Mouse (Mus musculus): ENCODE data around the gene Ifrd2. TPM values are rescaled to one million over a fixed set of nuclear protein-coding genes. Genes with fewer than 3 reads are reported as not detected.

Ifrd2 gene
- total RNA-seq (2021), result 10 to 100 TPM; 48.4 to 51.2 TPM

DNA sequence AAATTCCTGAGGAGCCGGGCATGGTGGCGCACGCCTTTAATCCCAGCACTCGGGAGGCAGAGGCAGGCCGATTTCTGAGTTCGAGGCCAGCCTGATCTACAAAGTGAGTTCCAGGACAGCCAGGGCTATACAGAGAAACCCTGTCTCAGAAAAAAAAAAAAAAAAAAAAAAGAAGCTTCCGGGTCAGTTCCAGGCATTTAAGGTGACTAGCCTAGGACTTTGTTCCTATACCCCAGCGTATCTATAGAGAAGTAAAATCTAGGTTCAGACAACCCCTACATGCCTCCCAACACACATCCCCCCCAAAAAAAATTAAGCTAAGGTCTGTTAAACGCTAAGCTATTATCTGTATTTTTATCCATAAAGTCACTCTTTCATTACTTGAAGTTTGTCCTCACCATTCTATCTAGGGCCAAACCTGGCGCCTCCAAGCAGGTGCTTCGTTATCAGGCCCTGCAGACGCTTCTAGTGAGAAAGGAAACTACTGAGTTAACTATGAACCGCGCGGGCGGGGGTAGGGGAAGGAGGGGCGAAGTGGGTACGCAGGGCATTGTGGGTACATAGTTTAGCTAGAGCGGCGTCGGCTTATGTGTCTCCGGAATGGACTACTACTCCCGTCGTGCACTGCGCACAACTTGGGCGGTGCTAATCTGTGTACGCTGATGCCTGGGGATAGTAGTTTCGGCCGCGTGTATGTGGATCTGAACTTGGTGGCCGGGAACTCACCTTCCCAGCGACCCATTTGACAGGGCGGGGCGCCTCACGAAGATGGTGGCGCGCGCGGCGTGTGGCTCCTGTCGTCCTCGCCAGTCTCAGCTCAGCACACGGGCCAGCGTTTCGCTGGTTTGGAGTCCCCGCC lies at the start of gene Ifrd2:
Gene Ifrd2, plus strand, starts transcription at position 669 of the 859 bp plus-strand sequence.
- intact Hi-C loops (cut with DNase I), result no loop called here
- peak; percentile 89 to 94 for DNase-seq

GRCm38 (mm10) chr9:107538231-107538630 lies 49.2 kb upstream of the Ifrd2 start:
- no peak for DNase-seq
- intact Hi-C loops (cut with DNase I), result loop anchor here (10.0 kb wide), 1 partner anchor 643 kb away; the partner anchor contains the start of gene Manf

DNA sequence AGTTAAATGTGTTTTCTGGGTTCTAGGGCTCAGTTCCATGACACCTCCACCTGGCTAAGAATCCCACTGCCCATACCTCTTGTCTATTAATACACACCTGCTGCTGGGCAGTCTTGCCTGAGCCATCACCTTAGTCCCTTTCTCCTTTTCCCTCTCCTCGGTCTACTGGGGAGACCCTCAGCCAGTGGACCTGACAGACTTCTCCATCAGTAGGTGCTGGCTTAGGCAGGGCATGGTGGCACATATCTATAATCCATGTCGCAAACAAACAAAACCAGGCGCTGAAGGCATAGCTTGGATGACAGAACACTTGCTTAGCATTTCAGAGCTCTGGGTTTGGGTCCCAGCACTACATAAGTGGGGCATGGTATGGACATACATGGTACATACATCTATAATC lies 48.7 kb upstream of the Ifrd2 start:
- no peak for DNase-seq
- intact Hi-C loops (cut with DNase I), result loop anchor here (10.0 kb wide), 1 partner anchor 644 kb away; the partner anchor contains the start of gene Manf

DNA sequence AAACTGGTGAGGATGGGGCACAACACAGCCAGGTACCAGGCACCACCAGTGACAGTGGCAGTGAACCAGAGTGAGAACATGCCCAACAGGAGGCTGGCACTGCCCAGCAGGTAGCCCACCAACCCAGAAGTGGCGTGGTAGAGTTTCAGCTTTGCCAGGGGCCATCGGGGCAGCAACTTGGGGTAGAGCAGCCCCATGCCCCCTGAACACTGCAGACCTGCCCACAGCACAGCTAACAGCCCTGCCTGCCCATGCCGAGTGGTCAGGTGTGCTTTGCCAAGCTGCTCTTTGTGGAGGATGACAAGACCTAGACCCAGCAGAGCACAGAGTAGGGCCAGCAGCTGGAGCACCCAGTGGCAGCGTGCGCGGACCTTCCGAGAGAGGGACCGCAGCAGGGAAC lies 47.5 kb upstream of the Ifrd2 start:
- intact Hi-C loops (cut with DNase I), result loop anchor here (10.0 kb wide), 1 partner anchor 645 kb away; the partner anchor contains the start of gene Manf
- DNase-seq, result no peak

DNA sequence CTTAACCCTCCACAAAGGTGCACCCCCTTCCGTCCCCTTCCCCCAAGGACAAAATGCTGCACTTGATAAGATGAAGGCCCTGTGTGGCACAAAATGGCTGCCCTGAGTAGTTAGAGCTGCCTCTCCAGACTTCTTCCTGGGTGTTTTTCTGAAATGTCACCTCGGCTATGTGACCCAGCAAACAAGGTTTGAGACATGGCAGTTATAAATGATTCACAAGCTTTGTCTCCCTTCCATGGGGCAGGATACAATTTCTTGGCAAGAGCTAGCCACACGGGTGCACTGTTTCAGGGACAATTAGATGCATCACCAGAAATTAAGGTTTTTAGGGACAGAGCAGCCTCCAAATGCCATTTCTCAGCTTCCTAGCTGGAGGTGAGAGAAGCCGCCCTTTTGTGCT lies 47.0 kb upstream of the Ifrd2 start:
- no peak for DNase-seq
- intact Hi-C loops (cut with DNase I), result no loop called here

DNA sequence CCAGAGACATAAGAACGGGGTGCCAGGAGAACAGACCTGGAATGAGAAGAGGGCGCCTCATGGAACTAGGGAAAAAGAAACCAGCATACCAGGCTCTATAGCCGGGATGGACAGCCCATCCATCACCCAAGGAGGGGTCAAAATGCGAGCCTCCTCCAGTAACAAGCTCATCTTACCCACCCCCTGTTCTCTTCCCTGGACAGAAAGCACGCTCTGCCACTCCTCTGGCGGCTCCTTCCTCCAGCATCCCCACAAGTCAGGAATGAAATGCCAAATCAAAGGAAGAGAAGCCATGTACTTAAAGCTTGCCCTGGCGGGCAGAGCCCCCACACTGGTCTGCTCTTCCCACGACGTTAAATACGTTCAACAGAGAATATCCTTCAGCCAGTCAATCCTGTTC lies 46.4 kb upstream of the Ifrd2 start:
- no peak for DNase-seq
- intact Hi-C loops (cut with DNase I), result no loop called here

- intact Hi-C loops (cut with DNase I), result no loop called here
- peak; percentile 93 to 96 for DNase-seq
These were observed 45.7 kb upstream of the Ifrd2 start, which contains the start of the genes Cyb561d2 and Nprl2 for GRCm38 (mm10) chr9:107541474-107542351. TSS of gene Cyb561d2 (minus strand) at chr9:107542193. TSS of gene Nprl2 (plus strand) at chr9:107542226.

GRCm38 (mm10) chr9:107542352-107542686 lies 45.1 kb upstream of the Ifrd2 start:
- intact Hi-C loops (cut with DNase I), result no loop called here
- DNase-seq, result no peak

GRCm38 (mm10) chr9:107542721-107543120 lies 44.7 kb upstream of the Ifrd2 start:
- no peak for DNase-seq
- intact Hi-C loops (cut with DNase I), result no loop called here

DNA sequence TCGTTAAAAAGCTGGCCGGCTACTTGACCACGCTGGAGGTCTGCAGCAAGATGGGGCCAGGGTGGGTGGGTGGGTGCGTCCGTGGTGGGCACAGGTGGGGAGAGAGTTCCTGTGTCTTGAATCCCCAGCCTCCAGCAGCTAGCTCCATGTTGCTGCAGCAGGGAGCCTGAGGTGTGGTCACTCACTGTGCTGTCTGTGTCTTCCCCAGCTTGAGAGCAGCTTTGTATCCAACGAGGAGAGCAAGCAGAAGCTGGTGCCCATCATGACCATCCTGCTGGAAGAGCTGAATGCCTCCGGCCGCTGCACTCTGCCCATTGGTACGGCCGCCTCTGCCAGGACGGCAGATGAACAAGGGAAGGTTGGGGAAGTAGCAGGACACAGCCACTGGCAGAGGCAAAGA lies 44.1 kb upstream of the Ifrd2 start:
- no peak for DNase-seq
- intact Hi-C loops (cut with DNase I), result no loop called here

DNA sequence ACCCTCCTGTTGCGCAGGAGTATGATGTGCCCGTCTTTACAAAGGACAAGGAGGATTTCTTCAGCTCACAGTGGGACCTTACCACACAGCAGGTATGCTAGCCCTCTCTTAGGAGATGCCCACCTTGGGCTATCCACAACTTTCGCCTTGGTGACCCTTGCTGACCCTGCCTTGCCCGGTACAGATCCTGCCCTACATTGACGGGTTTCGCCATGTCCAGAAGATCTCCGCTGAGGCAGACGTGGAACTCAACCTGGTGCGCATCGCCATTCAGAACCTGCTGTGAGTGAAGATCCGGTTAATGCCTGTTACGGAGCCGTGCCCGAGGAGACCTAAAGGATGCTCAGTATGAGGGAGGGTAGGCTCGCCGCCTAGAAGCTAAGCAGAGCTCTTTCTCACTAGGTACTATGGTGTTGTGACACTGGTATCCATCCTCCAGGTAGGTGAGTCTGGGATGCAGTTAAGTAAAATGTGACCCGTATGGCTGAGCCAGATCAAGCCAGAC lies 43.2 kb upstream of the Ifrd2 start:
- intact Hi-C loops (cut with DNase I), result no loop called here
- DNase-seq, result no peak

GRCm38 (mm10) chr9:107544729-107545128 lies 42.7 kb upstream of the Ifrd2 start:
- intact Hi-C loops (cut with DNase I), result no loop called here
- no peak for DNase-seq

GRCm38 (mm10) chr9:107545199-107545598 lies 42.2 kb upstream of the Ifrd2 start:
- DNase-seq, result no peak
- intact Hi-C loops (cut with DNase I), result no loop called here

GRCm38 (mm10) chr9:107545602-107546001 lies 41.8 kb upstream of the Ifrd2 start:
- peak; percentile 77 to 81 for DNase-seq
- intact Hi-C loops (cut with DNase I), result no loop called here

GRCm38 (mm10) chr9:107547026-107547425 lies 40.4 kb upstream of the Ifrd2 start, which contains the start of gene Zmynd10:
TSS of gene Zmynd10 (plus strand) at chr9:107547298.
- DNase-seq, result peak; percentile 81 to 82
- intact Hi-C loops (cut with DNase I), result no loop called here

DNA sequence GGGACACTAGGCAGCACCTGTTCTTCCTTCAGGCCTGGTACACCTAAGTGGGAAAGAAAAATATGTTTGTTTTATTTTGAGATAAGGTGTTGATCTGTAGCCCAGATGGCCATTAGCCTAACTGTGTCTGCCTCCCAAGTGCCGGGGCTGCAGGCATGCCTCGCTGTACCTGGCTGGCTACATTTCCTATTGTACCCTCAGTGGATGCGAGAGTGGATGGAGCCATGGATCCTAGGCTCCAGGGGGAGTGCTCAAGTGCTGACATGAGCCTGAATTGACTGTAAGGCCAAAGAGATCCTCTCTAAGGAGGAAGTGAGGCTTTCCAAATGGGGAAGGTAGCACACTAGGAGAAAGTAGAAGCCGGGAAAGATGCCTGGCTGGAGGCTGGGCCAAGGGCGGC lies 39.5 kb upstream of the Ifrd2 start:
- no peak for DNase-seq
- intact Hi-C loops (cut with DNase I), result no loop called here

GRCm38 (mm10) chr9:107548820-107549219 lies 38.6 kb upstream of the Ifrd2 start:
- DNase-seq, result no peak
- intact Hi-C loops (cut with DNase I), result no loop called here

- intact Hi-C loops (cut with DNase I), result no loop called here
- DNase-seq, result no peak
These were observed 38.0 kb upstream of the Ifrd2 start for GRCm38 (mm10) chr9:107549297-107550074.

DNA sequence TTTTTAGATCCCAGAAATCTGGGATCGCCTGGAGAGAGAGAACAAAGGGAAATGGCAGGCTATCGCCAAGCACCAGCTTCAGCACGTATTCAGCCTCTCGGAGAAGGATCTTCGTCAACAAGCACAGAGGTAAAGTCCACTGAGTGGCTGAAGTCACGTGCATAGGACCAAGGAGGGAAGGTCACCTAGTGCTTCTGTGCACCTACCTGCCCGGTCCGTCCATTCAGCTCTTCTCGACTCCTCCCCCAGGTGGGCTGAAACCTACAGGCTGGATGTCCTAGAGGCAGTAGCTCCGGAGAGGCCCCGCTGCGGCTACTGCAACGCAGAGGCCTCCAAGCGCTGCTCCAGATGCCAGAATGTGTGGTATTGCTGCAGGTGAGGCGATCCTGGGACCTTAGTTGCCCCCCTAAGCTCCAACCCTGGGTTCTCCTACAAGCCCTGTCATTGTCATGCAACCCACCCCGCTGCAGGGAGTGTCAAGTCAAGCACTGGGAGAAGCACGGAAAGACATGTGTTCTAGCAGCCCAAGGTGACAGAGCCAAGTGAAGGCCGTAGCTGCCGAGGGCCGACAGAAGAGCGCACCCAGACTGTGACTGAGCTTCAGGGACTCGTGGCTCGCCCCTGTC lies 36.8 kb upstream of the Ifrd2 start:
- no peak for DNase-seq
- intact Hi-C loops (cut with DNase I), result no loop called here

All from heart, postnatal 36 days (tissue).